Mouse (Mus musculus): ENCODE data around the gene Ssxa1.
"Not testable (repeated sequence)": the region's sequence is repeated elsewhere in the genome, so short reads cannot be mapped to it uniquely, and the experiment has no call there.

Ssxa1 gene

DNA sequence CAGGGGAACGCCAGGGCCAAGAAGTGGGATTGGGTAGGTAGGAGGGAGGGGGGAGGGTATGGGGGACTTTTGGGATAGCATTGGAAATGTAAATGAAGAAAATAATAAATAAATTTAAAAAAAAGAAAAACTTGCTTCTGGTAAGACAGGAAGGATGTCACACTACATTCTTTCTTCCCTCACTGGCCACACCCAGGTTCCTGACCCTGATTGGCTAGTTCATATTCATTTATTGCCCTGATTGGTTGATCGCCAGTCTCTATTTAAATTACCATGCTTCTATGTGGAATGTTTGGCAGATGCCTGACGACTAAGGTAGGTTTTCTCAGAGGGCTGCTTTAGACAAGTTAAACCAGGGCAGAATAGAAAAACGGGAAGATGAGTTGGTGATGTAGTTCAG, at the start of gene Ssxa1:
Gene Ssxa1 (plus strand): TSS at position 301 of the 400 bp plus-strand sequence.
- DNase-seq (ENCODE audit: low read depth, low spot score): no peak

DNA sequence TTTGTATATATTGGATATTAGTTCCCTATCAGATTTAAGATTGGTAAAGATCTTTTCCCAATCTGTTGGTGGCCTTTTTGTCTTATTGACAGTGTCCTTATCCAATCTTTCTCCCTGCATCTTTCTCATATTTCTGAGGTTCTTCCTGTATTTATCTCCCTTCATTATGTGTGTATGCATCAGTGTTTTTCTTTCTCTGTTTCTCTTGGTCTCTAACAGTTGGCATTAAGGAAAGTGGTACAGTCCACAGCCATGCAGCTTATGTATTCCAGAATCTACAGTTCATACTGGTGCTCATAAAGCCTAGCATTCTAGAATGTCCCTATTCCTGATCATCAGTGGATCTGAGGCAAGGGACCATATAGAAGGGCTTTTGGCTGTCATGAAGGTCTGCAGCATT, 47.5 kb upstream of the Ssxa1 start, which contains the start of gene Spaca5:
Gene Spaca5 (plus strand): TSS at position 301 of the 400 bp plus-strand sequence.
- DNase-seq (ENCODE audit: low read depth, low spot score): no peak

DNA sequence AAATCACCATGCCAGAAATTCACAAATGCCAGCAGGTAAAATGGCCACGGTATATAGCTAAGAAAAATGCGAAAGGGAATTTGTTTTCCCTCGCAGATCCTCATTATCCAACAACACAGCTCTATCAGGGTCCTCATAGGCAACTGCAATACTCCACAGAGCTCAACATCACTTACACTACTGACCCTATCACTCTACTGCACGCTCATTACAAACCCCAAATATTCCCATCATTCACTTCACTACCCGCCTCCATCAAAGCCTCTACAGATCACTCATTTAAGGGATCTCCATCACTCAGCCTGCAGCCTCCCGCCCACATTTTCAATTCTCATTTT, 27.0 kb upstream of the Ssxa1 start:
- DNase-seq (ENCODE audit: low read depth, low spot score): no peak

DNA sequence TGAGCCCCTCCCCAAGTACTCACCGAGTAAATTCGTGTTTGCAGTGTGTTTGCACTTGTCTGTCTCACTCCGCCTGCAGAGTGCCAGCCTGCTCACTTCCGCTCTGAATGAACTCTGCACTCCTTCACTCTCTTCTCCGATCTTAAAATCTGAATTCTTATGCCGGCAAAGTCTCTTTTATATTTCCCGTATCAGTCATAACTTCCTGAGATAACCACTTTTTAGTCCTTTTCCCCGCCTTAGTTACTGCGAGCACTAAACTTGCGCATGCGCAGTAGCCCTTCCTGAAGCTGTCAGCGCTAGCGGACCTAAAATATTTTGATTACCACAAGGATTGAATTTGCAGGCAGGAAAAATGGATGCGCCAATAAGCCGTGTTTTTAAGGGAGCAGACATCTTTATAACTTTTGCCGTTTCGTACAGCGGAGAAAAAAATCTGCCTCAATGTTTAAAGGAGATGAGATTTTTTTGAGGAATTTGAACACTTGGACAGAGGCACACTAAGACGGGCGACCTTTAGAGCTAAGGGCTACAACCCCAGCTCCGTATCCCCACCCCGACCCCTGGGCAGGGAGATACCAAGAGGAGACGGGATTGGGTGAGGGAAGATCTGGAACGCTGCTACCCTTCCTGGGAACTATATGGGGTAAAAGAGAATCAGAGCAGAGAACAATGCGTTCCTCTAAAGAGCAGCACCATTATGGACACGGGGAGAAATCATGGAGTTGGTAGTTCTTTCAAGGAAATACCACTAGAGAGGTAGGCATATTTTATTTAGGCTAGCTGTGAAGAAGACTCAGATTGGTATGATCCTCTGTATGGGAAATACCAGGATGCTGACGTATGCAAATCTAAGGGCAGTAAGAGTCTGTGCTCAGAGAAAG, 26.4 kb upstream of the Ssxa1 start, which contains the start of gene Zfp300:
Gene Zfp300 (minus strand): TSS at position 545 of the 884 bp plus-strand sequence.
- peak; percentile 79 for DNase-seq (ENCODE audit: low read depth, low spot score)

DNA sequence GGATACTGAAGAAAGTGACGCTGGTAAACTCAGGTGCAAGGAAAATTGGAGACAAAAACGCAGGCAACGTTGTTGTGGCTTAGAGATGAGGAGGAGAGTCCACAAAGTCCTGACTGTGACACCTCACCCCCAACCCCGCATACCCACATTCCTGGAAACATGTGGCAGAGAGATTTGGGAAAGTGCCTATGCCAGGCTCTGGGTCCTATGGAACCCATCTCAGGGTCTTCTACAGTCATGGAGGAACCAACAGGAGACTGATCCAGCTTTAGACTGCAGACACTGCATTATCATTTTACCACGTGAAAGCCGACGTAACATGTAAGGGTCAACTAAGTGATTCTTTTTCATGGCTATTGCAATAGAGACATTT, 25.8 kb upstream of the Ssxa1 start:
- no peak for DNase-seq (ENCODE audit: low read depth, low spot score)

DNA sequence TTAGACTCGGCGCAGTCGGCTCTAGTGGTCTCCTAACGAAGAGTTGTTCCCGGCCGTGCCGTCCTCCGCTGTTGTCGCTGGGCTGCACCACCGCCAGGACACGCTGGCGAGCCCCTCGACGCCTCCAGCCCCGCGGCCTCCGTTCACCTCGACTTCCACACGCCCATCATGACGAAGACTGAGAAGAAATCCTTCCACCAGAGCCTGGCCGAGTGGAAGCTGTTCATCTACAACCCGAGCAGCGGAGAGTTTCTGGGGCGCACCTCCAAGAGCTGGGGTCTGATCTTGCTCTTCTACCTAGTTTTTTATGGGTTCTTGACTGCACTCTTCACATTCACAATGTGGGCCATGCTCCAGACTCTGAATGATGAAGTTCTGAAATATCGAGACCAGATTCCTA, 31.1 kb downstream of the Ssxa1 start:
- DNase-seq (ENCODE audit: low read depth, low spot score): not testable (repeated sequence)
